Mouse (Mus musculus) megakaryocyte-erythroid progenitor cell, adult 5-6 weeks (primary cell): ENCODE measurements around the gene Dedd. TPM values are rescaled to one million over a fixed set of nuclear protein-coding genes. Genes with fewer than 3 reads are reported as not detected.
A peak's percentile ranks its signal among the peaks of the same experiment; 100 is the strongest.
"Not testable (repeated sequence)": the region's sequence is repeated elsewhere in the genome, so short reads cannot be mapped to it uniquely, and the experiment has no call there.

Experiments
- ATAC-seq: replicated peaks from 2 replicates; pipeline ENCODE4 v1.8.0; 2016; ENCODE audit warnings: mild to moderate bottlenecking, inconsistent platforms; ENCODE audit not compliant: severe bottlenecking, poor library complexity, low FRiP score, low TSS enrichment
- total RNA-seq, 2 experiments: library from RNA; stranded (forward) in 1 of 2; stranded (reverse) in 1 of 2; fragments of 200-1000, 215-1000 nt in 1 of 2; fragments of >200 nt in 1 of 2; fragmentation: Nextera tagmentation in 1 of 2; gene quantifications; 2 replicates each; pipeline ENCODE4 v1.2.3; 2014 to 2017

The Dedd gene
- total RNA-seq, 2 experiments from 2014 or later = 13.5 to 22.4 TPM

DNA sequence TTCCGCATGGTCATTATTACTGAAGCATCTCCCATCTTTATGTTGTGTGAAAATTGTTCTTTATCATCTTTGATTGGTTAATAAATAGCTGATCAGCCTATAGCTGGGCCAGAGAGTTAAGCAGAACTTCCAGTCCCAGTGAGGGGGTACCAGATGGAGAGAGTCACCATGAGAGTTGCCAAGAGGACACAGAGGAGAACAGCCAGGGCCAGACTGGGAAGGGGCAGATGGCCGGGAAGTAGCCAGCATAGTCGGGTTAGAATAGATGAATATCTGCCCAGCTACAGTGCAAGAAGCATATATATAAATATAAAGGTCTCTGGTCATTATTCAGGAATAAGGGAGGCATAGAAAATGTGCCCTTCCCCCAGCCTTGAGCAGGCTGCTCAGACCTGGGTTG lies 30.7 kb upstream of the Dedd start:
- ATAC-seq = no peak

GRCm38 (mm10) chr1:171306157-171306556 lies 22.8 kb upstream of the Dedd start:
- ATAC-seq = not testable (repeated sequence)

- ATAC-seq = no peak
Observed at GRCm38 (mm10) chr1:171309321-171309720, 19.6 kb upstream of the Dedd start.

GRCm38 (mm10) chr1:171319748-171320147 lies 9.2 kb upstream of the Dedd start:
- ATAC-seq = no peak

GRCm38 (mm10) chr1:171320151-171320550 lies 8.8 kb upstream of the Dedd start:
- no peak for ATAC-seq

DNA sequence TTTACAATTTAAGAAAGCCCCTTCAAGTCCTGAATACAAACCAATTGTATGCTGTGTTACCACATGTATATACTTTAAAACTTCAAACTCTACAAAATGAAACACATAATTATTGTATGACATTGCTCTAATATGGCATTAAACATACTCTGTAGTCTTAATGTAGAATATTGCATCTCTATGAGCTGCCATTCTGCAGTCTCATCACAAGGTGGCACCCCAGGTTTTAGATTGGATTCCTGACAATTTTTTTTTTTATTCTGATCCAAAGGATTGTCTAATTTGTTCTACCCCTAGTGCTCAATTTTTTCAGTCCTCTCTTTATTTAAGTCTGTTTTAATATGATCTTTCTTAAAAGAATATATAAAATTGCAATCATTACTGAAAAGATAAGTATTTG lies 7.5 kb upstream of the Dedd start:
- peak; percentile 69 for ATAC-seq

DNA sequence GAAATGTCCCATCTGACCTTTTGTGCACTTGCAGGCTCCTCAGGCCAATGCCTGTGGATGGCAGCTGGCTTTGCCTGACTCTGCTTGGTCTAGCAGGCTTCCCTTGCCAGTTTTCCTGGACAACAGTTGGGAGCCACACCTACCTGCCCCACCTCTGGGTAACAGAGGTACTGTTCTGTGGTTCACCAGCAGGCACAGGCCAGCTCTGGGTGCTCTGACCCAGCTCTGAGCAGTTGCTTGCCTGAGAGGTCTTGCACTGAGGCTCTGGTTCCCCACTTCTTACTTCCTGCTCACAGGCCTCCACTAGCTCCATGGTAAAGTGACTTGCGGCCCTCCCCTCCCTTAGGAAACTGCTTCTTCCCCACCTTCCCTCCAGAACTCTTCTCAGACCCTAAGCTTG lies 6.9 kb upstream of the Dedd start:
- ATAC-seq = peak; percentile 76

- no peak for ATAC-seq
Observed at GRCm38 (mm10) chr1:171325571-171325970, 3.4 kb upstream of the Dedd start.

GRCm38 (mm10) chr1:171326588-171326987 lies 2.4 kb upstream of the Dedd start:
- ATAC-seq = not testable (repeated sequence)

GRCm38 (mm10) chr1:171328244-171328643 lies 701 bp upstream of the Dedd start:
- no peak for ATAC-seq

DNA sequence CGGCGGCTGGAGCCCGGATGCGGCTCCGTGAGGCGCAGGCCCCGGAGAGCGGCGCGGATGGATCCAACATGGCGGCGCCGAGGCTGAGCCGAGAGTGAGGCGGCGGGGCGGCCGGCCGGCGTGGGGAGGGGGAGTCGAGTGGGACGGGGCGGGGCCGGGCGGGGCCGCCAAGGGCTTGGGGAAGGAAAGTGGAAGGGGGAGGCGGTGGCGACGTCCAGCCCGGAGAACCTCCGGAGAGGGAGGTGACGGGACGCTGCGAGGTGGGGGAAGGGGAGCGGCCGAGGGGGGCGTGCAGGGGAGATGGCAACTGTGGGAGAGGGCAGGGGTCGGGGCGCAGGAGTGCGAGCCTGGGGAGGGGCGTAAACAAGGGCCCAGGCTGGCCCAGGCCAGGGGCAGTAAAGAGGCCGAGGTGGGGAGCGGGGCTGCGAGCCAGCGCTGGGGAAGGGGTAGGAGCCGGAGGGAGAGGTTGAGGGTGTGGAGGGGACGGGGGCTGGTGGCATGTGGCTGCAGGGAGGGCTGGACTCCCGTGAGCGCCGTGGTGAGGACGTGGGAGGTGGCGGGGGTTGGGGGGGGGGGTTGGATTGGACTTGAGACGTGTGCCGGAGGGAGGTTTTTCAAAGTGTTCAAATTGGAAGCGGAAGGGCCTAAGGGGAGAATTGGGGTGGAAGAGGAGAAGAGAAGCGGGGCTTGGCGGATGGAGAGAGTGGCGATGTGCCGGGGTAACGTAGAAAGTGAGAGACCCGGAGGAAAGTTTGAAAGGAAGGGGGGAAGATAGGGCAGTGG lies 679 bp downstream of the Dedd start:
- ATAC-seq = peak; percentile 11; the same call in 1 of the 2 replicates

- peak; percentile 34 for ATAC-seq
Observed at GRCm38 (mm10) chr1:171330216-171330560, 1.2 kb downstream of the Dedd start.

DNA sequence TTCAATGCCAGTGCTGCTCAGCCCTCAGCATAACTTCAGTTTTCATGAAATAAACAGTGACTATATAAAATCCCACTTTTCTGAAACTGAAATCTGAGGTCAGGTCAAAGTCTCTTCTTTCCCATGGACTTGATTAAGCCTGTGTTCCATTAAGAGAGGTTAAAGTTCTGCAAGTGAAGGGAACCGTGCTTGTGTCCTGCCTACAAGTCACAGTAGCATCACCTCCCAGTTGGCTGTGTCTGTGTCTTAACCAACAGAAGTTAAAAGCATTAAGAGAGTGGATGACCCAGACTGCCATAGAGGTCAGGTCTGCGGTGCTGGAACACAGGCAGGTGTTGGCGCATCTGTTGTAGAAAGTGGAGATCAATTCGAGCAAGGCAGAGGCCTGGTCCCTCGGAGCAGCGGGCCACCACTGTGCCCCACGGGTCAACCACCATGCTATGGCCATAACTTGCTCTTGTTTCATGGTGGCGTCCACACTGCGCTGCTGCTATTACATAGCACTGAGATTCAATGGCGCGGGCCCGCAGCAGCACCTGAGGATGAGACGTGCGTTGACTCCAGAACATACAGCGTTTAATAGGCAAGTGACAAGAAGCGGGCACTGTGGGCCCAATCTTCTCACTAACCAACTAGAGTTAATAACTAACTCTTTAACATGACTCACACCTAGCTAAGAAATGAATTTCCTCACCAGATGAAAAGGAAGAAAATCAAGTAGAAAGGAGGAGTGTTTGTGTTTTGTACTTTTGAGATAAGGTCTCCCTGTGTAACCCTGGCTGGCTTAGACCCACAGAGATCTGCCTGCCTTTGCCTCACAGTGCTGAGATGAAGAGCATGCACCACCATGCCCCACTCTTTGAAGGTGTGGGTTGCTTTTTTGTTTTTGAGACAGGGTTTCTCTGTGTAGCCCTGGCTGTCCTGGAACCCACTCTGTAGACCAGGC lies 13.6 kb downstream of the Dedd start:
- ATAC-seq = no peak

DNA sequence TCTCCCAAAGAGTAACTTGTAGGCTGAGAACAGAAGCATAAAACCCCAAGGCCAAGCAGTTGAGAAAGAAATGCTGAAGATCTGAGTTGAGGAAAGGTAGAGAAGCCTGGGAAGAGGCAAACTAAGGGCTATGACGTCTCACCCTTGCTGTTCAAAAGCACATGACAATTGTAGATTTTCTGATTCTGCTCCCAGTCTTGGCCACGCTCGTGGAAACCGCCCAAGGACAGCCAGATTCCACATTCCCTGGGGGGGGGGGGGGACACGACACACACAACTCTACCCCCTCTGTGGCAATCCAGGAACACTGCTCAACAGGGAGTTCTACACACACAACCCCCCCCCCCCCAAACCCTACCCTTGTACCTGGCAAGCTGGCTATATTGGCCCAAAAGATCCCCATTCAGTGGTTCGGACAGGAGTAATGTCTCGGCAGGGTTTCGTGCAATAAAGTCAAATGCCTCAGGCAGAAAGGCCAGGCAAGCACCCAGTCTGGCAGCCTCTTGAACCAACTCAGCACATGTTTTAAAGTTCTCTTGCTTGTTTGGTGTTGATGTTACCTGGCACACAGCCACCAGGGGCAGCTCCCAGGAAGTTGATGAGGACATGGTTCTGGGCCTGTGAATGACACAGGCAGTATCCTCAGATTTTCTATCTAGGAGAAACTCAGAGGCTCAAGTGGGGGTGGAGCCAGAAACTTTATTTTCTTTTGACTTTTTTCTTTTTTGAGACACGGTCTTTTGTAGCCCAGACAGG lies 15.2 kb downstream of the Dedd start:
- no peak for ATAC-seq

DNA sequence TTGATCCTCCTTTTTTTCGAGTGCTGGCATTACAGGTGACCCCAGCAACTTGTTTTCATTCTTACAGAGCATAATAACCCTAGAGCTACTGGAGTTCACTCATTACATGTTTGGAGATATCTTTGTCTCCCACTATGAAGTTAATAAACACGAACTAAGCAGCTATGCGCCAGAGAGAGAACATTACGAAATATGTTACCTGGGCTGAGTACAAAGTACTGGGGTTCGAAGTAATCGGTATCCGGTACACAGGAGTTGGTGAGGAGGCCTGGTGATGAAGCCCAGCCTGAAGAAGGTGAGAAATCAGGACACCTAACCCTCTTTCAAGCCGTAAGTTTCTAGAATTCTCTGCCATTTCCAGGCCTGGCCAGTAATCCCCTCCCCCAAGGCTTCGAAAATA lies 15.8 kb downstream of the Dedd start:
- ATAC-seq = no peak

DNA sequence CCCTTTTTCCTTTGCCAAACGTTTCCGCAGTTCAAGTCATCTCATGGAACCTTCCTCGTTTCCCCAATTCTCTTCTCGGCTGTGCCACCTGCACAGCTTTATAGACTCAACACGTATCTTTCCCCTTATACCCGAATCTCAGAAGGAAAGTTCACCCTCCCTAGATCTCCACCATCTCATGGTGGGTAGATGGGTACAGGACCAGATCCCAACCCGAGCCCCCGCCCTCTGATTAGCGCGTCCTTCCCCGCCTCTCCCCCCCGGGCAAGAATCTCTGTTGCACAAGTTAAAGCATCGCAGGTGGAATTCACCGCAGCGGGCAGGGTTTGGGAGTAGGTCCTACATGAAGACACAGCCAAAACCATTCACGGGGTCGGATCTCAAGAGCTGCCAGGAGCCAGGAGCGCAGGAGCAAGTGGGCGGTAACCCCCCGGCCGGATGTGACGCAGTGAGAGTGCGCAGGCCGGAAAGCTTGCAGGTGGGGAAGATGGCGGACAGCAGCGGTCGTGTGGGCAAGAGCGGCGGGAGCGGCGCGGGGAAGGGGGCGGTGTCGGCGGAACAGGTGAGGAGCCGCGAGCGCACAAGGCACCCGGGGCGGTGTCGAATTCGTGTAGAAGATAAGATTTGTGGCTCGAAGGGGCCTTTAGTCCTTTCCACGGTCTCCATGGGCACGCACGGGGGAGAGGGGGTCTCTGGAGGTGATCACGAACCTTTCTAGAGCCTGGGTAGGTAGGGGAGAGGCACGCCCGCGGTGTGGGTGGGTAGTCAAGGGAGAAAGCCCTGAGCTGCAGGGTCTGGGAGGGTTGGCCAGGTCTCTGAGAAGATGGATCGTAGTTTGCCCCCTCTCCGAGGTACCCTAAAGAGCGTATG lies 16.5 kb downstream of the Dedd start, which contains the start of the genes Nit1 and Pfdn2:
TSS of gene Nit1 (minus strand) at position 422 of the 870 bp plus-strand sequence.
TSS of gene Pfdn2 (plus strand) at position 446 of the 870 bp plus-strand sequence.
- ATAC-seq = peak; percentile 97

GRCm38 (mm10) chr1:171346095-171346450 lies 17.1 kb downstream of the Dedd start:
- ATAC-seq = peak; percentile 14; the same call in 1 of the 2 replicates

GRCm38 (mm10) chr1:171348665-171349064 lies 19.7 kb downstream of the Dedd start:
- no peak for ATAC-seq

GRCm38 (mm10) chr1:171349210-171349609 lies 20.3 kb downstream of the Dedd start:
- no peak for ATAC-seq
